Mouse (Mus musculus): ENCODE data around the gene Zfp839.

- TF ChIP-seq CTCF (IDR thresholded peaks at IDR 0.05; ENCODE audit: low read depth, low read length) = no peak
- TF ChIP-seq POLR2A (IDR thresholded peaks at IDR 0.05; ENCODE audit: borderline replicate concordance, low read depth, low read length) = no peak
These were observed 15.9 kb downstream of the Zfp839 start for GRCm38 (mm10) chr12:110865989-110866388.
